Comparison of ENCODE assay signal across 8 mouse cellular contexts in the genomic region with DNA sequence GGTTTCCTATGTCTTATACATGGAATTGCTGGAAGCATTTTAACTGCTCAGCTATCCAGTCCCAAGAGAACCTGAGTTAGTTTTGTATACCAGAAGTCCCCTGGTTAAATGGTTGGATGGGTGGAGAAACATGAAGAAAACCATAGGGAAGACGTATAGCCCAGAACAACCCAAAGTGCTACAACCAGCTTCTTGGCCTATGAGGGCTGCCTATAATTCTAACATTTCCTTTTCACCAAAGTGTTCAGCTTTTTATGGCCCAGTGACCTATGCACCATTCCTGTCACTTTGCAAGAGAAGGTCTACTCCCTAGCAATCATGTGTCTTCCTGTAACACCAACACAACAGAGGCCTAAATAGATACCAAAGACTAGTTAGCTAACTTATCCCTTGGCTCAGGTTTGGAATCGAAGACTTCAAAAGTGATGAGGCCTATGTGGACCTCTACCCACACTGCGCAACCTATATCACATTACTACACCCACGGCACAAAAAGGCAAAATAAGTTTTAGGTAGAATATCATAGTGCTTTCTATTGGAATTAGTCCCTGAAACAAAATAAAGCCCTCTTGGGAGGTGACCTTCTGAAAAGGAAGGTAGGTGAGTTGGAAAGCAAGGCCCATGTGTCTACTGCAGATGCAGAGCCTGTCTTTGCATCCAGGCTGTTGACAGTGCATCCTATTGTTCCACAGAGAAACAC. TPM values are rescaled to one million over a fixed set of nuclear protein-coding genes. Genes with fewer than 3 reads are reported as not detected.
A peak's percentile ranks its signal among the peaks of the same experiment; 100 is the strongest.
DNase-seq lines count a peak whose midpoint lies in the region; ATAC-seq and TF ChIP-seq lines count a peak whose summit lies in the region.

No protein-coding gene starts in this region.

- peak; percentile 59 for DNase-seq in A20 (ENCODE audit: low read depth, low spot score)
- DNase-seq in G1E (ENCODE audit: low spot score), result no peak
- DNase-seq in forebrain, embryonic 11.5 days (ENCODE audit: low spot score), result peak; percentile 55
- DNase-seq in liver, embryonic 13.5 days, result peak; percentile 22
- DNase-seq in cerebellum, adult 18-20 months, result no peak
- no peak for DNase-seq in layer of hippocampus, adult 9-10 months (ENCODE audit: low spot score)
- DNase-seq in heart, postnatal 25 days (ENCODE audit: low spot score), result no peak
- DNase-seq in left cerebral cortex, postnatal 10 days (ENCODE audit: extremely low spot score in 1 of 2, low spot score in 2 of 2), result no peak

- H3K4me1 ChIP-seq in G1E (ENCODE audit: insufficient read depth, low read depth, low read length), result peaks cover 41% of the 10 kb centered on the region
- no peaks in the 10 kb centered on the region; the same call in 1 of the 2 replicates for H3K4me1 ChIP-seq in forebrain, embryonic 11.5 days (replicated peaks; ENCODE audit: control insufficient read depth, insufficient read depth, low read length)
- H3K4me1 ChIP-seq in liver, embryonic 13.5 days (replicated peaks), result peaks cover 60% of the 10 kb centered on the region

- peak overlapping the region; percentile 56 for H3K4me3 ChIP-seq in G1E (ENCODE audit: low read depth, low read length)
- H3K4me3 ChIP-seq in forebrain, embryonic 11.5 days (ENCODE audit: low read depth, low read length), result peak overlapping the region; percentile 46
- H3K4me3 ChIP-seq in liver, embryonic 13.5 days (replicated peaks), result peak overlapping the region; percentile 64

- no peaks in the 10 kb centered on the region for H3K9me3 ChIP-seq in G1E (replicated peaks)
- H3K9me3 ChIP-seq in forebrain, embryonic 11.5 days (ENCODE audit: control insufficient read depth, low read length), result no peaks in the 10 kb centered on the region
- H3K9me3 ChIP-seq in liver, embryonic 13.5 days (replicated peaks), result no peaks in the 10 kb centered on the region

- H3K27ac ChIP-seq in forebrain, embryonic 11.5 days (ENCODE audit: low read depth, low read length), result peak overlapping the region; percentile 94
- peak overlapping the region; percentile 97 for H3K27ac ChIP-seq in liver, embryonic 13.5 days

- H3K36me3 ChIP-seq in G1E (replicated peaks), result no peaks in the 10 kb centered on the region
- no peaks in the 10 kb centered on the region for H3K36me3 ChIP-seq in forebrain, embryonic 11.5 days (ENCODE audit: control insufficient read depth, insufficient read depth, low read length)
- no peaks in the 10 kb centered on the region for H3K36me3 ChIP-seq in liver, embryonic 13.5 days

- TF ChIP-seq CTCF in G1E (IDR thresholded peaks at IDR 0.05; ENCODE audit: low read depth, low read length), result no peak

- H3K27me3 ChIP-seq in G1E (ENCODE audit: insufficient read depth, low read length), result no peaks in the 10 kb centered on the region
- H3K27me3 ChIP-seq in forebrain, embryonic 11.5 days (ENCODE audit: control insufficient read depth, insufficient read depth, low read length), result no peaks in the 10 kb centered on the region
- H3K27me3 ChIP-seq in liver, embryonic 13.5 days, result no peaks in the 10 kb centered on the region

- peak overlapping the region; percentile 78 for H3K9ac ChIP-seq in forebrain, embryonic 11.5 days (ENCODE audit: low read length)
- peak overlapping the region; percentile 85 for H3K9ac ChIP-seq in liver, embryonic 13.5 days

- H3K4me2 ChIP-seq in forebrain, embryonic 11.5 days (ENCODE audit: low read depth, low read length, severe bottlenecking), result peak overlapping the region; percentile 74
- H3K4me2 ChIP-seq in liver, embryonic 13.5 days, result peak overlapping the region; percentile 69

- WGBS in forebrain, embryonic 11.5 days, result 51% methylated on average over 4 of the region's 4 CpGs
- WGBS in liver, embryonic 13.5 days (ENCODE audit: insufficient replicate concordance), result 45% methylated on average over 4 of the region's 4 CpGs

- no peak for ATAC-seq in G1E (ENCODE audit: extremely low read depth, insufficient number of reproducible peaks, low FRiP score, poor library complexity, severe bottlenecking)
- ATAC-seq in forebrain, embryonic 11.5 days (replicated peaks; ENCODE audit: low FRiP score), result no peak
- ATAC-seq in liver, embryonic 13.5 days (ENCODE audit: low read depth), result no peak

- intact Hi-C loops in heart, postnatal 25 days (cut with DNase I), result loop anchor here (10.0 kb wide), 2 partner anchors 116 to 1966 kb away; a partner anchor contains a TSS
- intact Hi-C loops in left cerebral cortex, postnatal 10 days (cut with DNase I), result loop anchor here (10.0 kb wide), 2 partner anchors 306 to 1716 kb away; no protein-coding TSS in a partner anchor

RNA-seq across cellular contexts. Expression of a gene that starts 1.1 kb away (rescaled TPM):
- total RNA-seq in G1E (2014; fragmentation: Nextera tagmentation), result 178 and 383 TPM in 2 replicates
- total RNA-seq in G1E (2017), result 634 and 1,163 TPM in 2 replicates
- 29.3 and 131 TPM in 2 replicates for polyA plus RNA-seq in G1E (2012)
- 16.8 and 17.4 TPM in 2 replicates for polyA plus RNA-seq in forebrain, embryonic 11.5 days (2014; fragmentation: Nextera tagmentation; extraction: Ambion mirVana)
- 5.8 and 11.7 TPM in 2 replicates for polyA plus RNA-seq in liver, embryonic 13.5 days (2015; fragmentation: Nextera tagmentation; extraction: Ambion mirVana)
- 10 to 100 TPM; 16.8 to 25.9 TPM for total RNA-seq in heart, postnatal 25 days (2021)
- total RNA-seq in left cerebral cortex, postnatal 10 days (2021), result 10 to 100 TPM; 69.3 to 80.8 TPM

RNA-seq across cellular contexts. Expression of a gene that starts 2.3 kb away (rescaled TPM):
- total RNA-seq in G1E (2014; fragmentation: Nextera tagmentation) (968 and 989 TPM in 2 replicates), G1E (2017) (2,644 and 2,651 TPM in 2 replicates)
- 2,561 and 4,652 TPM in 2 replicates for polyA plus RNA-seq in G1E (2012)
- 23.9 and 25.3 TPM in 2 replicates for polyA plus RNA-seq in forebrain, embryonic 11.5 days (2014; fragmentation: Nextera tagmentation; extraction: Ambion mirVana)
- 15.6 and 39.6 TPM in 2 replicates for polyA plus RNA-seq in liver, embryonic 13.5 days (2015; fragmentation: Nextera tagmentation; extraction: Ambion mirVana)
- 10 to 100 TPM in 1 of 2 experiments, not detected in 1; 17.9 TPM for total RNA-seq in heart, postnatal 25 days (2021)
- 10 to 100 TPM; 68.4 to 76.2 TPM for total RNA-seq in left cerebral cortex, postnatal 10 days (2021)

RNA-seq across cellular contexts. Expression of a gene that starts 2.6 kb away (rescaled TPM):
- total RNA-seq in G1E (2014; fragmentation: Nextera tagmentation) (900 and 963 TPM in 2 replicates), G1E (2017) (1,351 and 1,816 TPM in 2 replicates)
- 2.1 and 8.3 TPM in 2 replicates for polyA plus RNA-seq in G1E (2012)
- 2.3 and 5.4 TPM in 2 replicates for polyA plus RNA-seq in forebrain, embryonic 11.5 days (2014; fragmentation: Nextera tagmentation; extraction: Ambion mirVana)
- 1.8 and 3.0 TPM in 2 replicates for polyA plus RNA-seq in liver, embryonic 13.5 days (2015; fragmentation: Nextera tagmentation; extraction: Ambion mirVana)
- total RNA-seq in heart, postnatal 25 days (2021), result 10 to 100 TPM; 19.7 to 24.0 TPM
- total RNA-seq in left cerebral cortex, postnatal 10 days (2021), result 10 to 100 TPM; 41.4 to 52.8 TPM

RNA-seq across cellular contexts. Expression of a gene that starts 3.3 kb away (rescaled TPM):
- 170 and 209 TPM in 2 replicates for total RNA-seq in G1E (2014; fragmentation: Nextera tagmentation)
- total RNA-seq in G1E (2017), result 309 and 556 TPM in 2 replicates
- 1.2 and 3.4 TPM in 2 replicates for polyA plus RNA-seq in G1E (2012)
- polyA plus RNA-seq in forebrain, embryonic 11.5 days (2014; fragmentation: Nextera tagmentation; extraction: Ambion mirVana), result 5.0 and 5.7 TPM in 2 replicates
- 4.3 and 8.6 TPM in 2 replicates for polyA plus RNA-seq in liver, embryonic 13.5 days (2015; fragmentation: Nextera tagmentation; extraction: Ambion mirVana)
- total RNA-seq in heart, postnatal 25 days (2021), result 1 to 10 TPM; 5.5 to 6.1 TPM
- total RNA-seq in left cerebral cortex, postnatal 10 days (2021), result 10 to 100 TPM; 10.1 to 13.9 TPM

RNA-seq across cellular contexts. Expression of a gene that starts 16.3 kb away (rescaled TPM):
- 20.2 and 51.9 TPM in 2 replicates for total RNA-seq in G1E (2014; fragmentation: Nextera tagmentation)
- 121 TPM in 2 replicates for total RNA-seq in G1E (2017)
- 1.2 and 6.4 TPM in 2 replicates for polyA plus RNA-seq in G1E (2012)
- polyA plus RNA-seq in forebrain, embryonic 11.5 days (2014; fragmentation: Nextera tagmentation; extraction: Ambion mirVana), result 1.2 and 1.6 TPM in 2 replicates
- polyA plus RNA-seq in liver, embryonic 13.5 days (2015; fragmentation: Nextera tagmentation; extraction: Ambion mirVana), result 0.41 and 0.81 TPM in 2 replicates
- total RNA-seq in heart, postnatal 25 days (2021), result 1 to 10 TPM; 4.2 to 6.9 TPM
- 10 to 100 TPM; 13.5 to 16.2 TPM for total RNA-seq in left cerebral cortex, postnatal 10 days (2021)

Comparison
In these comparisons a context has a peak if more than half of its experiments do, and no peak if none do; other contexts are left out.
1. DNase-seq: peak in A20 (single experiment), forebrain, embryonic 11.5 days (single experiment) and liver, embryonic 13.5 days (single experiment); none in G1E (single experiment), cerebellum, adult 18-20 months (0 of 2), layer of hippocampus, adult 9-10 months (single experiment), heart, postnatal 25 days (single experiment) and left cerebral cortex, postnatal 10 days (0 of 2).
2. RNA of a gene that starts 2.3 kb away (total RNA-seq): 968 to 2,651 TPM in G1E; 68.4 to 76.2 TPM in left cerebral cortex, postnatal 10 days and 17.9 TPM in heart, postnatal 25 days; every median in the first group is over 10 times any median in the second.
3. RNA of a gene that starts 2.6 kb away (total RNA-seq): 900 to 1,816 TPM in G1E; 41.4 to 52.8 TPM in left cerebral cortex, postnatal 10 days and 19.7 to 24.0 TPM in heart, postnatal 25 days; every median in the first group is over 10 times any median in the second.
4. Peak in every context shown above with its lines, with median percentiles within 50 percentile points of each other: H3K4me3 ChIP-seq.